9 mouse cellular contexts compared by ENCODE assay signal in the genomic region with DNA sequence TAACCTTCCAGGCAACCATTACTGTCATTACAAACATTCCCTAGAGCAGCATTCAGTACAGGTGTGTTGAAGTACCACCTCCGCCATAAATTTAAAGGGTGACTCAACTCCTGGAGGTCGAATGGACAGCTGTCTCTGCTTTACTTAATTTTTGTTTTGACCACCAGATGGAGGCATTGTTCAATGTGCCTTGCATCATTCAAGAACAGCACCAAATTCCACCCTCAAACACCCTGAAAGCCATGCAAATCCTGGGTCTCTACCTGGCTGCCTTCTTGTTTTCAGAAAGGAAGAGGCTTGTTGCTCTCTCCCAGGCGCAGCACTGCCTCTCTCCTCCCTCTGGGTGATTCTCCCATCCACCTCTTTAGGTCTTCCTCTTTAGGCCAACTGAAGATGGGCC.
DNase-seq lines count a peak whose midpoint lies in the region; ATAC-seq and TF ChIP-seq lines count a peak whose summit lies in the region.
"Had no signal": no experiment of that assay in that cellular context is flagged by ENCODE, and none has a peak within 500 bp of the region (broad histone marks: within the 10 kb centered on the region; RNA-seq: fewer than 3 reads in every experiment).

No protein-coding gene starts in this region.

- H3K27ac ChIP-seq in forebrain, embryonic 16.5 days (ENCODE audit: low read length): no peak overlapping the region
- no peak overlapping the region for H3K27ac ChIP-seq in midbrain, postnatal 0 days (ENCODE audit: low read depth, low read length)

- H3K4me1 ChIP-seq in forebrain, embryonic 16.5 days (replicated peaks; ENCODE audit: control insufficient read depth, insufficient read depth, low read length): no peaks in the 10 kb centered on the region; the same call in 1 of the 2 replicates
- H3K4me1 ChIP-seq in midbrain, postnatal 0 days (ENCODE audit: insufficient read depth, low read length): no peaks in the 10 kb centered on the region

- H3K4me3 ChIP-seq in forebrain, embryonic 16.5 days (replicated peaks; ENCODE audit: low read length): no peak overlapping the region
- H3K4me3 ChIP-seq in midbrain, postnatal 0 days (ENCODE audit: low read depth, low read length): no peak overlapping the region
- H3K4me3 ChIP-seq: myocyte had no signal

- H3K27me3 ChIP-seq in forebrain, embryonic 16.5 days (replicated peaks; ENCODE audit: control insufficient read depth, insufficient read depth, low read length): no peaks in the 10 kb centered on the region
- H3K27me3 ChIP-seq in midbrain, postnatal 0 days (ENCODE audit: insufficient read depth, low read length): no peaks in the 10 kb centered on the region

- 29% methylated on average over 3 of the region's 3 CpGs for WGBS in forebrain, embryonic 16.5 days
- WGBS in midbrain, postnatal 0 days: 27% methylated on average over 3 of the region's 3 CpGs

- peak; percentile 47; the same call in 1 of the 2 replicates for ATAC-seq in forebrain, embryonic 16.5 days
- no peak for ATAC-seq in midbrain, postnatal 0 days (ENCODE audit: low FRiP score)

- H3K36me3 ChIP-seq in forebrain, embryonic 16.5 days (ENCODE audit: control insufficient read depth, insufficient read depth): no peaks in the 10 kb centered on the region
- H3K36me3 ChIP-seq in midbrain, postnatal 0 days (ENCODE audit: insufficient read depth, low read length): no peaks in the 10 kb centered on the region

- peak; percentile 28 to 58 for DNase-seq in kidney, adult 8-10 months
- DNase-seq in kidney, adult 18-20 months: no peak
- DNase-seq in CD8-positive naive resting alpha-beta T cell, adult 2 months (ENCODE audit: low read depth in 2 of 2, low spot score in 2 of 2): peak; percentile 30 to 68
- peak; percentile 86 for DNase-seq in brain, adult 2 months (ENCODE audit: low read depth, low spot score)
- peak; percentile 39 for DNase-seq in kidney, postnatal 10 days
- peak; percentile 82 for DNase-seq in midbrain, postnatal 0 days (ENCODE audit: low spot score)
- no peak for DNase-seq in gastrocnemius, adult 8-10 months (ENCODE audit: low spot score in 2 of 2)

- no peak overlapping the region for H3K9ac ChIP-seq in forebrain, embryonic 16.5 days (replicated peaks; ENCODE audit: low read depth, low read length)
- H3K9ac ChIP-seq in midbrain, postnatal 0 days (replicated peaks; ENCODE audit: low read length, poor library complexity, severe bottlenecking): no peak overlapping the region

- peak; percentile 90 for TF ChIP-seq CTCF in midbrain, postnatal 0 days (IDR thresholded peaks at IDR 0.05)

- H3K4me2 ChIP-seq in forebrain, embryonic 16.5 days (ENCODE audit: low read length): no peak overlapping the region
- H3K4me2 ChIP-seq in midbrain, postnatal 0 days (ENCODE audit: low read depth, low read length, poor library complexity, severe bottlenecking): no peak overlapping the region

- H3K9me3 ChIP-seq in forebrain, embryonic 16.5 days (ENCODE audit: control insufficient read depth, low read length): no peaks in the 10 kb centered on the region; the same call in 1 of the 2 replicates
- no peaks in the 10 kb centered on the region for H3K9me3 ChIP-seq in midbrain, postnatal 0 days (ENCODE audit: low read length)

Comparison
In these comparisons a context has a peak if more than half of its experiments do, and no peak if none do; other contexts are left out.
1. DNase-seq: peak in kidney, adult 8-10 months (2 of 2), CD8-positive naive resting alpha-beta T cell, adult 2 months (2 of 2), brain, adult 2 months (single experiment), kidney, postnatal 10 days (single experiment) and midbrain, postnatal 0 days (single experiment); none in kidney, adult 18-20 months (single experiment) and gastrocnemius, adult 8-10 months (0 of 2).